Mouse (Mus musculus) neural tube, embryonic 15.5 days (tissue): Measurements from ENCODE around the gene Nup188. TPM values are rescaled to one million over a fixed set of nuclear protein-coding genes. Genes with fewer than 3 reads are reported as not detected.

Source experiments
- ATAC-seq: fragments of 200-750 bp; cut with Nextera tagmentation; 2 replicates; pipeline ENCODE4 v1.8.0; 2017; ENCODE audit warnings: mild to moderate bottlenecking, moderate TSS enrichment, moderate library complexity; ENCODE audit not compliant: low FRiP score
- H3K27ac ChIP-seq: fragments of 300-500 bp; sonication (generic); replicated peaks from 2 replicates; pipeline ENCODE4 v1.5.1; 2015; ENCODE audit warnings: mild to moderate bottlenecking, inconsistent platforms
- H3K27me3 ChIP-seq: fragments of 300-500 bp; sonication (generic); replicated peaks from 2 replicates; pipeline ENCODE4 v1.6.1; 2015; ENCODE audit warnings: inconsistent platforms
- H3K36me3 ChIP-seq: fragments of 300-500 bp; sonication (generic); 2 replicates; pipeline ENCODE4 v1.6.1; 2015; ENCODE audit warnings: inconsistent platforms
- H3K4me1 ChIP-seq: fragments of 300-500 bp; sonication (generic); 2 replicates; pipeline ENCODE4 v1.6.1; 2015; ENCODE audit warnings: inconsistent platforms
- H3K4me2 ChIP-seq: fragments of 300-500 bp; sonication (generic); 2 replicates; pipeline ENCODE4 v1.6.1; 2015; ENCODE audit warnings: inconsistent platforms, mild to moderate bottlenecking, moderate library complexity
- H3K4me3 ChIP-seq: fragments of 300-500 bp; sonication (generic); replicated peaks from 2 replicates; pipeline ENCODE4 v1.5.1; 2015; ENCODE audit warnings: mild to moderate bottlenecking, inconsistent platforms
- H3K9ac ChIP-seq: fragments of 300-500 bp; sonication (generic); replicated peaks from 2 replicates; pipeline ENCODE4 v1.6.1; 2015; ENCODE audit warnings: mild to moderate bottlenecking, inconsistent platforms
- H3K9me3 ChIP-seq: fragments of 300-500 bp; sonication (generic); replicated peaks from 2 replicates; pipeline ENCODE4 v1.6.1; 2016; ENCODE audit warnings: inconsistent platforms
- WGBS: fragments of 180-500 bp; shearing (Covaris S2); methylation state at CpG from one replicate; pipeline ENCODE4 v1.1.7; 2015; ENCODE audit warnings: mixed read lengths; 5-methylcytosine and 5-hydroxymethylcytosine counted together
- polyA plus RNA-seq: library from polyadenylated mRNA; unstranded; fragments of >200 nt; fragmentation: Nextera tagmentation; extraction: Ambion mirVana; gene quantifications from 2 replicates; pipeline ENCODE4 v1.2.1, GENCODE M21; 2015

The Nup188 gene
- polyA plus RNA-seq, 1 experiment from 2014 or later, result 15.4 TPM

DNA sequence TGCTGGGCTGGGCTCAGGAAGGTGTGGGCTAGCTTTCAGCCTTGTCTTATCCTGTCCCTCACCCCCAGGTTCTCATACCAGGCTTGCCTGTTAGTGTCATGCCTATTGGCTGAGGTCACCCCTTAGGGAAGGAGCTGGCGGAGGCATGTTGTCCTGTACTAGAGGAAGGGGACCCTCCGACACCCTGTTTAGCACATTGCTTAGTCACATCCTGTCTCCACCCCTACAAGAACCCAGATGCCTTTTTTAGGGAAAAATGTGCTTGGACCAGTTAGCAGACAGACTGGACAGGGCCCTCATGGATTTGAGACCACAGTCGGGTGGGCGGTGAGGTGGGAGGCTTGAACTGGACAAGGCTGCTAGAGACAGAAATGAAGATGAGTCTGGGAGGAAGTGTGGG lies 27.6 kb upstream of the Nup188 start:
- H3K4me2 ChIP-seq, result no peak overlapping the region
- WGBS, result 82% methylated on average over 4 of the region's 4 CpGs
- H3K36me3 ChIP-seq, result peaks cover 85% of the 10 kb centered on the region
- no peak overlapping the region for H3K27ac ChIP-seq
- H3K4me3 ChIP-seq, result no peak overlapping the region
- peaks cover 31% of the 10 kb centered on the region for H3K4me1 ChIP-seq
- ATAC-seq, result no peak
- no peaks in the 10 kb centered on the region for H3K27me3 ChIP-seq
- H3K9ac ChIP-seq, result no peak overlapping the region
- H3K9me3 ChIP-seq, result no peaks in the 10 kb centered on the region

DNA sequence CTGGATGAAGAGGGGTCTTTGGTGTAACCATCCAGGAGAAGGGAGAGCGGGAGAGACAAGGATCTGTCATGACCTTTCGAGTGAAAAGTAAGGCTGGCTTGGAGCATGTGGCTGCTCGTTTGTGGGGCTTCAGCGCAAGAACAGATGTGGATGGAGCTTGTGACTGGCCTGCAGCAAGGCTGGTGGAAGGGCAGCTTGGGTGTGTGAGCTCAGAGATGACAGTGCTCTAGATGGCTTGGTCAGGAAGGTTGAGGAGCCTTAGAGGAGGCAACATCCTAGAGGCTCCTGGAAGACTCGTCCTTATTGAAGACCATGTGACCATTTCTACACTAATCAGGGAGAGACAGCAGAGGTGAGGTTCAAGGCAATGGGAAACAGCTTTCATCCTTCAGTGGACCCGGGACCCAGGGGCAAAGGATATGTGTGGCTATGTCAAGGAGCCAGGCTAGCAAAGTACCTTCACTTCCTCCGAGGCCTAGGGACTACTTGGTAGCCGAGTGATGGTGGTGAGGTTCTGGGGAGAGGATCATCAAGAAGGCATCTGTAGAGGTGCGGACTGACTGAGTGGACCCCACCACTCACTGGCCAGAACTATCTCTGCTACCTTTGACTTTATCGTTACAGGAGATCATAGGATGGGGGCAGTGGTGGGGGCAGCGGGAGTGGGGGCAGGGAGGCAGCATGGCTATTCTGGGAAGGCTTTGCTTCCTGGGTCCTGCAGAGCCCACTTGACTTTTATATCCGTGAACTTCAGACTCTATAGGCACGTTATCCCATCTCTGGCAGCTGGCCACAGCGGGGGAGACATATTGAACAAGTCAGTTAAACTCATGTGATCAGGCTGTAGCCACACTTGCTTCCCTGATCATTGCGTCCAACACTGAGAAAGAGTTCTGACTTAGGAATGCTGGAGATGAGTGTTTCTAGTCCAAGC lies 26.8 kb upstream of the Nup188 start:
- H3K4me1 ChIP-seq, result peaks cover 38% of the 10 kb centered on the region
- peaks cover 93% of the 10 kb centered on the region for H3K36me3 ChIP-seq
- H3K9me3 ChIP-seq, result no peaks in the 10 kb centered on the region
- H3K4me3 ChIP-seq, result no peak overlapping the region
- no peak overlapping the region for H3K9ac ChIP-seq
- no peak overlapping the region for H3K27ac ChIP-seq
- H3K4me2 ChIP-seq, result no peak overlapping the region
- no peak for ATAC-seq
- 89% methylated on average over 15 of the region's 15 CpGs for WGBS
- no peaks in the 10 kb centered on the region for H3K27me3 ChIP-seq

DNA sequence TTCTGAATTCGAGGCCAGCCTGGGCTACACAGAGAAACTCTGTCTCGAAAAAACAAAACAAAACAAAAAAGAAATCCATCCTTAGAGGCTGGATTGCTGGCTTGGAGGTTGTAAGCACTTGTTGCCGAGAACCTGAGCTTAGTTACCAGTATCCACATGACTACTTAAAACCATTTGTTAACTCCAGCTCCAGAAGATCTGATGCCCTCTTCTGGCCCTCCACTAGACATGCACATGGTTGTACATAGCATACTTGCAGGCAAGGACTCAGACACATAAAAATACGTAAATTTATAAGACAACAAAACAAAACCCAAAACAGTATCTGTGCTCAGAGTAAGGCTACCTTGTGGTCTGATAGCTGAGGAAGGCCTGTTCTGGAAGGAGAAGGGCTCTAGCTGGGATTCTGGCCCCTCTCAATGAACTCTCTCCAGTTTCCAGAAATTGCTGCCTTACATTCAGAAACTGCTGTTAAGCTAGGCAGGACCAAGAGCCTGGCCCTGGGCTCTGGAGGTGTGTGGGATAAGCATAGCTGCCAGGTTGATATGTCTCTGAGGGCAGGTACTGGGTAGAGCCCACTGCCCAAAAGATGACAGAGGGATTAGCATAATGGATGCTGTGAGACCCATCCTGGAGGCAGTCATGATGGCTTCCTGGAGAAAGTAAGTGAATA lies 25.0 kb upstream of the Nup188 start:
- no peak overlapping the region for H3K4me2 ChIP-seq
- H3K27me3 ChIP-seq, result no peaks in the 10 kb centered on the region
- H3K9me3 ChIP-seq, result no peaks in the 10 kb centered on the region
- H3K27ac ChIP-seq, result no peak overlapping the region
- H3K36me3 ChIP-seq, result peaks cover 84% of the 10 kb centered on the region
- no peak overlapping the region for H3K4me3 ChIP-seq
- H3K9ac ChIP-seq, result no peak overlapping the region
- ATAC-seq, result no peak
- 91% methylated on average over 4 of the region's 4 CpGs for WGBS
- H3K4me1 ChIP-seq, result peaks cover 55% of the 10 kb centered on the region

DNA sequence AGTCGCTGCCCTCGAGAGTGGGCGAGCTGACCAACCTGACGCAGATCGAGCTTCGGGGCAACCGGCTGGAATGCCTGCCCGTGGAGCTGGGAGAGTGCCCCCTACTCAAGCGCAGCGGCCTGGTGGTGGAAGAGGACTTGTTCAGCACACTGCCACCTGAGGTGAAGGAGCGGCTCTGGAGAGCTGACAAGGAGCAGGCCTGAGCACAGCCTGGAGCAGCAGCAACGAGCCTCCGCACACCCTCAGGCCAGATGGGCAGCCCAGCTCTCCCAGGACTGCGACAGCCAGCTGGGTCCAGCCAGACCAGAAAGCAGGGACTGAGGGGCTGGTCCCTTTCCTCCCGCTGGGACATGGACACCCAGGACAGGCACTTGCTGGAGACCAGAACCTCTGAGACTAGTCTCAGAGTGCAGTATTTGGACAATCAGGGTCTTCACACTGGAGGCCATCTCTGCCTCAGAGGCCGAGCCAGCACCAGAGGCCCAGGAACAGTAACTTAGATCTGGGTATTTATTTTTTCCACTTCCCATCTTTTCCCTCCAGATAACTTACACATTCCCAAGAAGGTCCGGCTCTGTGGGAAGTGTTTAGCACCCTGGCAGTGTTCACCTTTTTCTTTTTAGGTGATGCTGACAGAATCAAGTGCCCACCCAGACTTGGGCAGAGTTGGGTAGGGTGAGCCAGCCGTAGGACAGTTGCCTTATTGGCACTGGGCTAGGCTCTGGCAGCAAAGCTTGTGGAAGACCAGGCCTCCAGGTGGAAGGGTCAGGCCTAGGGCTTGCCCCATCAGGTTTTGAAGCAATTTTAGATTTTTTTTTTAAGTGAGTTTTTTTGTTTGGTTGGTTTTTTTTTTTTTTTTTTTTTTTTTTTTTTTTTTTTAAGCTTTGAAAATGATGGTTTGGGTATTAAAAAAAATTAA lies 24.0 kb upstream of the Nup188 start:
- Histone ChIP-seq H3K27ac (peak overlapping the region; percentile 28; the same call in 1 of the 2 replicates), H3K4me3 (no peak overlapping the region), H3K4me1 (peaks cover 64% of the 10 kb centered on the region), H3K4me2 (no peak overlapping the region), H3K9ac (no peak overlapping the region), H3K9me3 (no peaks in the 10 kb centered on the region), H3K36me3 (peaks cover 75% of the 10 kb centered on the region), H3K27me3 (no peaks in the 10 kb centered on the region)
- no peak for ATAC-seq
- WGBS, result 83% methylated on average over 18 of the region's 18 CpGs

DNA sequence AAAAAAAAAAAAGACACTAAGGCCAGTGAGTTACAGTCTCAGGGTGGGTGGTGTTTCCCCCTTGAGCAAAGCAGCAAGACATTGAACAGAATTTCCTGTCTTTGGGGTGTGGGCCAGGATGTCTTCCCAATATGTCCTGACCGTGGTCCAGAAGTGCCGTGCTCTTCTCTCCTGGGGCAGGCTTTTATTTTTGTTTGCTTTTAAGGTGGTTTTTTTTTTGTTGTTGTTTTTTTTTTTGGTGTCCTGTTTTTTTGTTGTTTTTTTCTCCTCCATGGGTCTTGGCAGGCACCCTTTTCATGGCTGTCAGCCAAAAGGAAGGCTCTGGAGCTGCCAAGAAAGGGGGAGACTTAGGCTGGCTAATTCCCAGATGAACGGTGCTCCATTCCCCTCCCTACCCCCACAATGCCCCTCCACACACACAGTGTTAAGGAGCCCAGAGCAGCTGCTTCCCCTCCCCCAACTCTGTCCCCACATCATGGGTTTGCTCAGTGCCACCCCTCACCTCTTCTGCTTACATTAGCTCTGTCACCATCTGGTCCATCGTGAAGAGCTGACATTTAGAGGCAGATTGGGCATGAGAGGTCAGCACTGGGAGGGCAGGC lies 23.3 kb upstream of the Nup188 start:
- peaks cover 67% of the 10 kb centered on the region for H3K36me3 ChIP-seq
- H3K4me1 ChIP-seq, result peaks cover 58% of the 10 kb centered on the region
- peak; percentile 60 for ATAC-seq
- no peak overlapping the region for H3K9ac ChIP-seq
- H3K27me3 ChIP-seq, result no peaks in the 10 kb centered on the region
- WGBS, result 40% methylated on average over 4 of the region's 4 CpGs
- H3K4me3 ChIP-seq, result no peak overlapping the region
- H3K4me2 ChIP-seq, result no peak overlapping the region
- H3K27ac ChIP-seq, result peak overlapping the region; percentile 37; the same call in 1 of the 2 replicates
- no peaks in the 10 kb centered on the region for H3K9me3 ChIP-seq

DNA sequence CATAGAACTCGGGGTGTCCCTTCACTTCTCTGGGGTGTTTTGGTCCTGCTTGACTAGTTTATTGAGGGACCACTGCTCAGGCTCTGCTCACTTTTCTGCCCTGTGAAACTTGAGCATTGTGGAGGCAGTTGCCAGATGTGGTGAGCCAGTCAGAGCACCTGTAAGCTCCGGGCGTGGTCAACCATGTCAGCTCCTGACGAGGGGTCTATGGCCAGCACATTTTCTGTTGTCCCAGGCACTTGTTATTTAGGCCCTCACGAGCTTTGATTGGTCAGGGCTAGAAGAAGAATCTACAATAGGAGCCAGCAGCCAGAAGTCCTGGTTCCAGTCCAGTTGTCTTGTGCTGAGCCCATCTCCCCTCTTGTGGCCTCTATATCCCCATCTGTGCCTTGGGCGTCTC lies 22.4 kb upstream of the Nup188 start:
- Histone ChIP-seq H3K4me3 (no peak overlapping the region), H3K27ac (no peak overlapping the region), H3K9ac (no peak overlapping the region), H3K4me2 (no peak overlapping the region), H3K27me3 (no peaks in the 10 kb centered on the region), H3K9me3 (no peaks in the 10 kb centered on the region), H3K4me1 (peaks cover 56% of the 10 kb centered on the region), H3K36me3 (peaks cover 61% of the 10 kb centered on the region)
- no peak for ATAC-seq
- WGBS, result 94% methylated on average over 6 of the region's 6 CpGs

DNA sequence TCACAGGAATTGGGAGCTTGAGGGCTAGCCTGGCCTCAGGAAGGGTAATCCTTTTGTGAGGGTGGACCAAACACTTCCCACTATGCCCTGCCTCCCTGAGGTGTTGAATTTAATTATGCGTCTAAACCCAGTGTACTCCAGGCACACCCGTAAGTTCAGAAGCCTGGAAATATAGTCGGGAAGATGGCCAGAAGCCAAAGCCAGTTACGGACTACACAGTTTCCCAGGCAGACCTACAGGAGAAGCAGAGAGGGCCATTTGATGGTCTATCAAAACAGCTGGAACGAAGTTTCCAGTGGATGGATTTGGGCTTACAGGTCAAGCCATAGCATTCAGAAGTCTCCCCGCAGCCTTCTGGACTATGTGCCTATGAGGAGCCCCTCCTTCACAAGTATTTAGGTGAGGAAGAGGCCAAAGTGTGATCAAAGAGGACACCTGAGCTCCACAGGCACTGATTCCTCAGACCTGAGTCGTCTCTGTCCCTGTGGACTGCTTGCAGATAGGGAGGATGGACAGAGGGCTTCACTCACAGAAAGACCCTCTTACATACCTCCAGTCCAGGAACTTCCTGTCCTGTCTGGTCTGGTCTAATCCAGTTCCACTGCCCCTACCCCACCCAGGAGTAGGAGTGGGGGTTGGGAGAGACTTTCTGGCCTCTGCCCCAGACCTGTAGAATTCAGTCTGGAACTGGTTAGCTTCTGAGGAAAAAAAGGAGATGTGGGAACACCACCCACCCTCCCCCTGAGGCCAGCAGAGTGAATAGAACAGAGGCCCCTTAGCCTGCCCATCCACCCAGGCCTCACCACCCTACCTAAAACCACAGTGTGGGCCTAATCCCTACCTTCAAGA lies 21.3 kb upstream of the Nup188 start:
- no peaks in the 10 kb centered on the region for H3K27me3 ChIP-seq
- H3K9me3 ChIP-seq, result no peaks in the 10 kb centered on the region
- H3K4me1 ChIP-seq, result peaks cover 53% of the 10 kb centered on the region
- H3K9ac ChIP-seq, result no peak overlapping the region
- H3K4me2 ChIP-seq, result no peak overlapping the region
- 67% methylated on average over 7 of the region's 7 CpGs for WGBS
- H3K27ac ChIP-seq, result peak overlapping the region; percentile 71; the same call in 1 of the 2 replicates
- no peak for ATAC-seq
- no peak overlapping the region for H3K4me3 ChIP-seq
- peaks cover 53% of the 10 kb centered on the region for H3K36me3 ChIP-seq

DNA sequence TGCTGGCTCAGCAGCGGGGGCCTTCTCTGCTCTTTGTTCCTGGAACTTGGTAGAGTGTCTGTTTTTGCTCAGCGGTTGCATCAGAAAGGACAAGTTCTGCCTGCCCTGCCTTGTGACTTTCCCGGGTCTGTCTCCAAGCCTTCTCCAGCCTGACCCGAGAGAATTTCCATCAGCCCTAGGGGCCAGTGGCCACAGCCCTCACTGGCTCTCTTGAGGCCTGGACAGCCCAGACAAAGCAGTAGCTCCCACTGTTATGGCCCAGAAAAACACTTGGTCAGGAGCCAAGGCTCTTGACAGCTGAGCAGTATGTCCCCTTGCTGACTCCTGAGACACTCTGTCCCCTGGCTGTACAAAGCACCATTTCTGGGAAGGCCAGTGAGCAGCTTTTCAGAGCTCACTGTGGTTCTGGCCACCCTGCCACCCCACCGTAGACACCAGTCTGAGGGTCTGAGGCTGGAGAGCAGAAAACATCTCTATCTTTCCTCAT lies 20.4 kb upstream of the Nup188 start, which contains the start of gene Phyhd1:
Gene Phyhd1 (plus strand): TSS at position 437 of the 487 bp plus-strand sequence.
- peak within 1 kb of the TSS; percentile 71 for H3K27ac ChIP-seq
- no peaks in the 10 kb centered on the region for H3K27me3 ChIP-seq
- 43% methylated on average over 5 of the region's 5 CpGs for WGBS
- no peak within 1 kb of the TSS for H3K4me2 ChIP-seq
- H3K9ac ChIP-seq, result no peak within 1 kb of the TSS
- peaks cover 46% of the 10 kb centered on the region for H3K36me3 ChIP-seq
- H3K9me3 ChIP-seq, result no peaks in the 10 kb centered on the region
- peaks cover 56% of the 10 kb centered on the region for H3K4me1 ChIP-seq
- no peak; the same call in 1 of the 2 replicates for ATAC-seq
- H3K4me3 ChIP-seq, result no peak within 1 kb of the TSS

DNA sequence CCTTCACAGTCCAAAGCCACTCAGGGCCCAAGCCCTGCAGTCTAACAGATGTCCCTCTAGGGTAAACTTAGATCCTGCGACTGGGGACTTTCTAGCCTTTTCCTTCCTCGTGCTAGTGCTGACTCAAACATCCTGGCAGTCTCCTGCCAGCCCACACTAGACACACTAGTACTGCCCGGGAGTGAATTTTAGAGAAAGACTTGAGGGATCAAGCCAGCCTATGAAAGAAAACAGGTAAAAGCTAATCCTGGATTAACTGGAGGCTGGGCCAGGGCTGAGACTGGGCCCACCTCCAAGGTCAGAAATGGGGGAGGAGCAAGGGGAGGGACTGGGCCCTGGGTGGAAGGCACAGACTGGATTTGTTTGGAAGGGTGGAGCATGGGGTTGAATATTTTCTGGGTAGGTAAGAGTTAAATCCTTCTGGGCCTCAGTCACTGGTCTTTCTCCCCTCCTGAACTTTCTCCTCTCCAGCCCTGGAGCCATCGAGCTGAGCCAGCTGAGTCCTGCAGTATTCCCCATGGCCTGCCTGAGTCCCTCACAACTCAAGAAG lies 19.7 kb upstream of the Nup188 start:
- Histone ChIP-seq H3K4me1 (peaks cover 56% of the 10 kb centered on the region), H3K9ac (no peak overlapping the region), H3K4me2 (no peak overlapping the region), H3K4me3 (no peak overlapping the region), H3K36me3 (peaks cover 40% of the 10 kb centered on the region), H3K27ac (peak overlapping the region; percentile 71), H3K9me3 (no peaks in the 10 kb centered on the region), H3K27me3 (no peaks in the 10 kb centered on the region)
- WGBS, result 34% methylated on average over 4 of the region's 4 CpGs
- ATAC-seq, result no peak

DNA sequence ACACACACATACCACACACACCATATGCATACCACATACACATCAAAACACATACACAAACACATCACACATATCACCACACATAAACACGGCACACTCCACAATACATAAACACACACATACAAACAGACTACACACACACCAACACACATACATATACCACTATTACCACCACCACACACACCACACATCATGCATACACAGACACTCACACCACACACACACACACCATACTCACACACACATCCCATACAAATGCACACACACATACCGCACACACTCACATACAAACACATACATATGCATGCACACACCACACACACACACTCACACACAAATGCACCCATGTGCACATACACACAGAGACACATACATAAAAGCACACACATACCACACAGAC lies 18.7 kb upstream of the Nup188 start:
- Histone ChIP-seq H3K4me3 (no peak overlapping the region), H3K9me3 (no peaks in the 10 kb centered on the region), H3K36me3 (peaks cover 30% of the 10 kb centered on the region), H3K4me1 (peaks cover 47% of the 10 kb centered on the region), H3K9ac (no peak overlapping the region), H3K4me2 (no peak overlapping the region), H3K27me3 (no peaks in the 10 kb centered on the region), H3K27ac (no peak overlapping the region)
- ATAC-seq, result no peak
- WGBS, result 94% methylated on average over 2 of the region's 2 CpGs
